Mouse (Mus musculus) liver, embryonic 12.5 days (tissue): ENCODE results near the gene Tns2. TPM values are rescaled to one million over a fixed set of nuclear protein-coding genes. Genes with fewer than 3 reads are reported as not detected.
A peak's percentile ranks its signal among the peaks of the same experiment; 100 is the strongest.

Source experiments
- ATAC-seq: fragments of 200-750 bp; cut with Nextera tagmentation; 2 replicates; pipeline ENCODE4 v1.8.0; 2017; ENCODE audit warnings: moderate number of reproducible peaks, mild to moderate bottlenecking, moderate library complexity
- H3K27ac ChIP-seq: fragments of 300-500 bp; sonication (generic); 2 replicates; pipeline ENCODE4 v1.5.1; 2016; ENCODE audit warnings: mild to moderate bottlenecking
- H3K27me3 ChIP-seq: fragments of 300-500 bp; sonication (generic); replicated peaks from 2 replicates; pipeline ENCODE4 v1.6.1; 2016; ENCODE audit warnings: mild to moderate bottlenecking, moderate library complexity
- H3K36me3 ChIP-seq: fragments of 300-500 bp; sonication (generic); 2 replicates; pipeline ENCODE4 v1.6.1; 2016; ENCODE audit warnings: mild to moderate bottlenecking, moderate library complexity
- H3K4me1 ChIP-seq: fragments of 300-500 bp; sonication (generic); 2 replicates; pipeline ENCODE4 v1.6.1; 2016
- H3K4me2 ChIP-seq: fragments of 300-500 bp; sonication (generic); 2 replicates; pipeline ENCODE4 v1.6.1; 2016; ENCODE audit warnings: mild to moderate bottlenecking, moderate library complexity
- H3K4me3 ChIP-seq: fragments of 300-500 bp; sonication (generic); 2 replicates; pipeline ENCODE4 v1.5.1; 2016; ENCODE audit warnings: mild to moderate bottlenecking, moderate library complexity
- H3K9ac ChIP-seq: fragments of 300-500 bp; sonication (generic); 2 replicates; pipeline ENCODE4 v1.6.1; 2016; ENCODE audit warnings: mild to moderate bottlenecking, moderate library complexity
- H3K9me3 ChIP-seq: fragments of 300-500 bp; sonication (generic); replicated peaks from 2 replicates; pipeline ENCODE4 v1.6.1; 2016; ENCODE audit warnings: mild to moderate bottlenecking, moderate library complexity
- WGBS: fragments of 180-500 bp; shearing (Covaris S2); methylation state at CpG from one replicate; pipeline ENCODE4 v1.1.7; 2016; ENCODE audit not compliant: insufficient replicate concordance; 5-methylcytosine and 5-hydroxymethylcytosine counted together
- polyA plus RNA-seq: library from polyadenylated mRNA; unstranded; fragments of >200 nt; fragmentation: Nextera tagmentation; extraction: Ambion mirVana; gene quantifications from 2 replicates; pipeline ENCODE4 v1.2.1, GENCODE M21; 2016

The Tns2 gene
- polyA plus RNA-seq, 1 experiment from 2014 or later, result 6.4 TPM

DNA sequence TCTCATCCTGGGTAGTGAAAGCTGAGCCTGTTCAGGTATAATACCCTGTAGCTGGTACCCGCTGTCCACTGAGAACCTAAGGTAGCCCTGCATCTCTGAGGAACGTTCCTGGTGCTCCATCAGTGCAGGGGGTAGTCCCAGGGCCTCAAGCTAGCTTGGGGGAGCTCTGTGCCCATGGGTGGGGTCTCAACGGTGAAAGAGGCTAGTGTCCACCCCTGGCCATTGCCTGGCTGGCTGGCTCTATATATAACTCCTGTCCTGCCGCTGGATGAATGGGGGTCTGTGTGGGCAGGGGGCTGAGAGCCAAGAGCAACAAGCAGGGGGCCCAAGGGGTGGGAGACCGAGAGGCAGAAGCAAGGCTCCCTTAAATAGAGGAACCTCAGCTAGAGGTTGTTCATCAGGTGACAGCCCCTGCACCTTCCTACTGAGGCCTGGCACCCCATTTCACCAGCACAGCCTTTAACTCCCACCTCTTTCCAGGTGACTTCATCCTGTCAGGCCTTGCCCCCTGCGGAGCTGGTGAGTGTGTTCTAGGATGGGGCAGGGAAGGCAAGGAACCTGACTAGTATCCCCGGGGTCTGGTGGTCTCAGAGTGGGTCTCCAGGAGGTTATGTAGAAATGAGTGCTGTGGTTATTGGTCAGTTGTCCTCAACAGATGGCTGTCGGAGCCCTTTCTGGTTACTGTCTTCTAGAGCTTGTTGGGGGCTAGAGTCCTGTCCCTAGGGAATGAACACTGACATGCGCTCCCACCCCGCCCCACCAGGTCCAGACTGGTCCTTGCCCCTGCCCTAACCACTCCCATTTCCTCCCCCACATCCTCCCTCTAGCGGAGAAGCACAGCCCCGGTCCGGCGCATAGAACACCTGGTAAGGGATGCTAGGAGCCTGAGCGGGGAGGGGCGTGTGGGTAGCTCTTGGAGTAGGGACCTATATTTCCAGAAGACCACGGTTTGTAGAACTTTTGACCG lies 5.8 kb downstream of the Tns2 start:
- 21% methylated on average over 18 of the region's 18 CpGs for WGBS
- H3K9ac ChIP-seq, result no peak overlapping the region
- H3K36me3 ChIP-seq, result peaks cover 12% of the 10 kb centered on the region; the same call in 1 of the 2 replicates
- peak overlapping the region; percentile 43; the same call in 1 of the 2 replicates for H3K4me3 ChIP-seq
- H3K9me3 ChIP-seq, result no peaks in the 10 kb centered on the region
- no peak overlapping the region for H3K27ac ChIP-seq
- H3K4me1 ChIP-seq, result peaks cover 64% of the 10 kb centered on the region
- peaks cover 76% of the 10 kb centered on the region for H3K27me3 ChIP-seq
- peak overlapping the region; percentile 71 for H3K4me2 ChIP-seq
- no peak for ATAC-seq

DNA sequence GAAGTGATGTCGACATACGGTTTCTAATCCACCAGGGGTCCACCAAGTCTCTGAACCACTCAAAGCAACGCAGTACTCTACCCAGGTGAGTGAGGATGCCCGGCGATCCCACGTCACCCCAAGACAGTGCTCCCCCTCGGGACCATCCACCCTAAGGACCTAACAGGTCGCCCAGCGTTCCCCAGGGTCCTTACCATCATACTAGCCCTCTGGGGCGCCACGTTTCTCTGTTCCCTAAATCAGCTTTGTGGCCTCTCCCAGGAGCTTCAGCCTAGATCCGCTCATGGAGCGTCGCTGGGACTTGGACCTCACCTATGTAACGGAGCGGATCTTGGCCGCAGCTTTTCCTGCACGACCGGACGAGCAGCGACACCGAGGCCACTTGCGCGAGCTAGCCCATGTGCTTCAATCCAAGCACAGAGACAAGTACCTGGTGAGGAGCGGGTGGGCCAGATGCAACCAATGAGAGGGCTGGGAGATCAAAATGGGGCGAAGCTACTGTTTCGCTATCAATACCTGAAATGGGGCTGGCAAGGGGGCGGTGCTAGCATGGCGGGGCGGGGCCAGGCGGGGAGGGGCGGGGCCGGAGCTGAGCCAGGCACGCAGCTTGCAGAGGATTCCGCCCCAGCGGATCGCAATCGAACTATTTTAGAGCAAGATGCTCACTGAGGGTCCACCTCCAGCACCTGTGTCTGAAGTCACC lies 6.7 kb downstream of the Tns2 start:
- Histone ChIP-seq H3K27ac (no peak overlapping the region), H3K4me1 (peaks cover 55% of the 10 kb centered on the region), H3K9me3 (no peaks in the 10 kb centered on the region), H3K9ac (peak overlapping the region; percentile 29; the same call in 1 of the 2 replicates), H3K36me3 (peaks cover 15% of the 10 kb centered on the region; the same call in 1 of the 2 replicates), H3K4me2 (peak overlapping the region; percentile 71), H3K27me3 (peaks cover 70% of the 10 kb centered on the region), H3K4me3 (peak overlapping the region; percentile 43)
- ATAC-seq, result peak; percentile 6; the same call in 1 of the 2 replicates
- 23% methylated on average over 38 of the region's 38 CpGs for WGBS

DNA sequence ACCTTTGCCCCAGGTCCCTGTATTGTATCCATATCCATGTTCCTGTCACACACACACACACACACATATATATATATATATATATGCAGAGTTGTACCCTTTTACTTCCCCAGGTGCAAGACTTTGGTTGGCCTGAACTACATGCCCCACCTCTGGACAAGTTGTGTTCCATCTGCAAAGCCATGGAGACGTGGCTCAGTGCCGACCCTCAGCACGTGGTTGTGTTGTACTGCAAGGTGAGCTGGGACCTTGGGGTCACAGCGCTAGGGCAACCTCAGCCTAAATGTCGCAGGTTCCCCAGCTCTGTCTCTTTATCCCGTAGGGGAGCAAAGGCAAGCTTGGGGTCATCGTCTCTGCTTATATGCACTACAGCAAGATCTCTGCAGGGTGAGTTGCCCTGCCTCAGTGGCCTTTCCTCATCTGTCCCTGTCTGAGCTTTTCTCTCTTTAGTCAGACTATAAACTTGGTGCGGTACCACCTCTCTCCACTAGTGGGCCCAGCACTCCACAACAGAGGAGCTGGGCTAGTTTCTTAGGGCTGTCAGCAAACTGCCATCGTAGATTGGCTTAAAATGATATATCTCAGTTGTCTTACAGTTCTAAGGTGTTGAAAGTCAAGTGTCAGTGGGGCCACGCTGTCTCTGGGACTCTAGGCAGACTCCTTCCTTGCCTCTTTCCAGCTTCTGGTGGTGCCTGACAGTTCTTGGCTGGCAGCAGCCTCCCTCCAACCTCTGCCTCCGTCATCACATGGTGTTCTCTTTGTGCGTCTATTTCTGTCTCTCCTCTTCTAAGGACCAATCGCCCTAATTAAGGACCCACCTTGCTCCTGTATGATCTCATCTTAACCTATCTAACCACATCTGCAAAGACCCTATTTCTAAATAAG lies 7.7 kb downstream of the Tns2 start:
- 44% methylated on average over 13 of the region's 13 CpGs for WGBS
- H3K27me3 ChIP-seq, result peaks cover 60% of the 10 kb centered on the region
- no peak overlapping the region for H3K9ac ChIP-seq
- no peak overlapping the region for H3K4me3 ChIP-seq
- no peaks in the 10 kb centered on the region for H3K9me3 ChIP-seq
- H3K4me2 ChIP-seq, result peak overlapping the region; percentile 71
- H3K27ac ChIP-seq, result no peak overlapping the region
- H3K4me1 ChIP-seq, result peaks cover 45% of the 10 kb centered on the region
- H3K36me3 ChIP-seq, result peaks cover 20% of the 10 kb centered on the region; the same call in 1 of the 2 replicates
- no peak; the same call in 1 of the 2 replicates for ATAC-seq

DNA sequence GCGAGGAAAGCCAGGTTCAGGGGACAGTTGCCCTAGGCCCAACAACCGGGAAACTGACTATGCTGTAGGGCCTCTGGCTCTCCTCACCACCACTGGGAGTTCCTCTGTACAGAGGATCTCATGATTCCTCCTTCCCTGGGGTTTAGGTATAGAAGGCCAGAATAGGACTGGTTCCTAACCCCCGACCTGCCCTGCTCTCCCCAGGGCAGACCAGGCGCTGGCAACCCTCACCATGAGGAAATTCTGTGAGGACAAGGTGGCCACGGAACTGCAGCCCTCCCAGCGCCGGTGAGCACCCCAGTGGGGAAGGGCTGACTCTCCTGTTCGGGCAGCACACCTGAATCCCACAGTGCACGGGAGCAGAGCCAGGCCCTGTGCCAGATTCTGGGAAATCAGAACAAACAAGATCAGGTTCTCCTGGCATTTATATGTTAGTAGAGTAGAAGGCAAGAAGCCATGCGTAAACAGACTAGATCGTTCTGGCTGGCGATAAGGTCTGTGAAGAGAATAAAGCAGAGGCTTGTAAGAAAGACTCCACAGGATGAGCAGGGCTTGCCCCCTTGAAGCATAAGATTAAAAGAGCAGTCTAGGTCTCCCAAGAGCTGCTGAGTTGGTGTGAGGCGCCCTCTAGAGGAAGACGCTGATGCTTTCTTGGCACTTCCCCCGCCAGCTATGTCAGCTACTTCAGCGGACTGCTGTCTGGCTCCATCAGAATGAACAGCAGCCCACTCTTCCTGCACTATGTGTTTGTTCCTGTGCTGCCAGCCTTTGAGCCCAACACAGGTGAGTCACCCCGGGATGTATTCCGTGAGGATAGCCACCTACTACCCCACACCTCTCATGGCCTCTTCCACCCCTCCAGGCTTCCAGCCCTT lies 8.7 kb downstream of the Tns2 start:
- no peak overlapping the region for H3K4me3 ChIP-seq
- H3K4me2 ChIP-seq, result no peak overlapping the region
- no peaks in the 10 kb centered on the region for H3K9me3 ChIP-seq
- peaks cover 36% of the 10 kb centered on the region for H3K4me1 ChIP-seq
- H3K36me3 ChIP-seq, result peaks cover 20% of the 10 kb centered on the region; the same call in 1 of the 2 replicates
- ATAC-seq, result no peak
- no peak overlapping the region for H3K27ac ChIP-seq
- 49% methylated on average over 18 of the region's 18 CpGs for WGBS
- H3K27me3 ChIP-seq, result peaks cover 50% of the 10 kb centered on the region
- no peak overlapping the region for H3K9ac ChIP-seq

DNA sequence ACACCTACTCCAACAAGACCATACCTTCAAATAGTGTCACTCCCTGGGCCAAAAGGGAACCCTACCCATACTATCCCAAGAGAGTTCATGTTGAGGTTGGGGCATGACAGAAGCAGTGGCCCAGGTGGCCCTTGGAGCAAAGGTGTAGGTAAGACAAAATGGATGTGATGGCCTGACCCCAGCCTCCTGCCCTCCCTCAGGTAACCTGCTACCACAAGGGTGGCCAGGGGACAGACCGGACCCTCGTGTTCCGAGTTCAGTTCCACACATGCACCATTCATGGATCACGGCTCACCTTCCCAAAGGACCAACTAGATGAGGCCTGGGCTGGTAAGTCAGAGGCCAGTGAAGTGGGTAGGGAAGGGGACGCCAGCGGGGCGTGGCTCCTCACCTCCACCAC lies 10.1 kb downstream of the Tns2 start:
- peaks cover 24% of the 10 kb centered on the region for H3K36me3 ChIP-seq
- no peak overlapping the region for H3K4me3 ChIP-seq
- 86% methylated on average over 7 of the region's 7 CpGs for WGBS
- peaks cover 26% of the 10 kb centered on the region for H3K4me1 ChIP-seq
- no peak overlapping the region for H3K4me2 ChIP-seq
- no peak for ATAC-seq
- no peak overlapping the region for H3K9ac ChIP-seq
- no peaks in the 10 kb centered on the region for H3K9me3 ChIP-seq
- no peak overlapping the region for H3K27ac ChIP-seq
- peaks cover 36% of the 10 kb centered on the region for H3K27me3 ChIP-seq

DNA sequence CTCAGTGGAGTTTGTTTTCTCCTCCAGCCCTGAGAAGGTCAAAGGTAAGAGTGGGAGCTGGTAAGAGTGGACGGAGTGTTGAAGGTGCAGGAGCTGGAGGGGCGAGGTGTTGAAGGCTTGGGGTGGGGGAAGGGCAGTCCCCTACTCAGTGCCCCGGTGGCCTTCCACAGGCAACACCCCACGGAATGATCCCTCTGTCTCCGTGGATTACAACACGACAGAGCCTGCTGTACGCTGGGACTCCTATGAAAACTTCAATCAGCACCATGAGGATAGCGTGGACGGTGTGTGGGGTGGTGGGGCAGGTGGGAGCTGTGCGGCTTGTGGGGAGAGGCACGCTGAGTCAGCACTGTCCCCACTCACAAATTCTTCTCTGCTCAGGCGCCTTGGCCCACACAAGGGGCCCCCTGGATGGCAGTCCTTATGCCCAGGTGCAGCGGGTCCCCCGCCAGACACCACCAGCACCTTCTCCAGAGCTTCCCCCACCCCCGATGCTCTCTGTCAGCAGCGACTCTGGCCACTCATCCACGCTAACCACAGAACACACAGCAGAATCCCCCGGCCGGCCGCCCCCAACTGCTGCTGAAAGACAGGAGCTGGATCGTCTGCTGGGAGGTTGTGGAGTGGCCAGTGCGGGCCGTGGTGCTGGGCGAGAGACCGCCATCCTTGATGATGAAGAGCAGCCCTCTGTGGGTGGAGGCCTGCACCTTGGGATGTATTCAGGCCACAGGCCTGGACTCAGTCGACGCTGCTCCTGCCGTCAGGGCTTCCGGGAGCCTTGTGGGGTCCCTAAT lies 10.7 kb downstream of the Tns2 start:
- H3K9ac ChIP-seq, result no peak overlapping the region
- no peak for ATAC-seq
- no peak overlapping the region for H3K4me3 ChIP-seq
- no peak overlapping the region for H3K4me2 ChIP-seq
- 63% methylated on average over 29 of the region's 29 CpGs for WGBS
- H3K36me3 ChIP-seq, result peaks cover 30% of the 10 kb centered on the region
- peaks cover 22% of the 10 kb centered on the region for H3K4me1 ChIP-seq
- H3K9me3 ChIP-seq, result no peaks in the 10 kb centered on the region
- H3K27ac ChIP-seq, result no peak overlapping the region
- H3K27me3 ChIP-seq, result peaks cover 30% of the 10 kb centered on the region

DNA sequence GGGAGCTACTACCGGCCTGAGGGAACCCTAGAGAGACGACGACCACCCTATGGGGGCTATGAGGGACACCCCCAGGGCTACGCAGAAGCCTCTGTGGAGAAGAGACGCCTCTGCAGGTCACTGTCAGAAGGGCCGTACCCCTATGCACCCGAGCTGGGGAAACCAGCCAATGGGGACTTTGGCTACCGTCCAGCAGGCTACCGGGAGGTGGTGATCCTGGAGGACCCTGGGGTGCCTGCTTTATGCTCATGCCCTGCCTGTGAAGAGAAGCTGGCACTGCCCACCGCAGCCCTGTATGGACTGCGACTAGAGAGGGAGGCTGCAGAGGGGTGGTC lies 11.2 kb downstream of the Tns2 start:
- Histone ChIP-seq H3K9ac (no peak overlapping the region), H3K36me3 (peaks cover 35% of the 10 kb centered on the region), H3K4me1 (peaks cover 22% of the 10 kb centered on the region), H3K27me3 (peaks cover 24% of the 10 kb centered on the region), H3K4me3 (no peak overlapping the region), H3K9me3 (no peaks in the 10 kb centered on the region), H3K27ac (no peak overlapping the region), H3K4me2 (no peak overlapping the region)
- ATAC-seq, result no peak
- WGBS, result 79% methylated on average over 11 of the region's 11 CpGs

DNA sequence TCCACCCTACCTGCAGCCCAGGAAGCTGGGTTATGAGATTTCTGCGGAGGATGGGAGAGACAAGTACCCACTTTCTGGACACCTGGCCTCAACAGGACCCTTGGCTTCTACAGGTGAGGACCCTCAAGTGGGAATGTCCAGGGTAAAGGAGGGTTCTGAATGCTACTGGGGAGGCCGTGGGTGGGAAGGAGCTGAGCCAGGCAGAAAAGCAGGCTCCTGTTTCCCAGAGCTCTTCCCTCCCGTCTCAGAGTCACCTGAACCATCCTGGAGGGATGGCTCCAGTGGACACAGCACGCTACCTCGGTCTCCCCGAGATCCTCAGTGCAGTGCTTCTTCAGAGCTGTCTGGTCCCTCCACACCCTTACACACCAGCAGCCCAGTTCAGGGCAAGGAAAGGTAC lies 12.0 kb downstream of the Tns2 start:
- Histone ChIP-seq H3K27ac (no peak overlapping the region), H3K9me3 (no peaks in the 10 kb centered on the region), H3K9ac (no peak overlapping the region), H3K27me3 (peaks cover 17% of the 10 kb centered on the region), H3K36me3 (peaks cover 41% of the 10 kb centered on the region), H3K4me2 (no peak overlapping the region), H3K4me1 (peaks cover 15% of the 10 kb centered on the region), H3K4me3 (no peak overlapping the region)
- ATAC-seq, result no peak
- WGBS, result 85% methylated on average over 6 of the region's 6 CpGs

DNA sequence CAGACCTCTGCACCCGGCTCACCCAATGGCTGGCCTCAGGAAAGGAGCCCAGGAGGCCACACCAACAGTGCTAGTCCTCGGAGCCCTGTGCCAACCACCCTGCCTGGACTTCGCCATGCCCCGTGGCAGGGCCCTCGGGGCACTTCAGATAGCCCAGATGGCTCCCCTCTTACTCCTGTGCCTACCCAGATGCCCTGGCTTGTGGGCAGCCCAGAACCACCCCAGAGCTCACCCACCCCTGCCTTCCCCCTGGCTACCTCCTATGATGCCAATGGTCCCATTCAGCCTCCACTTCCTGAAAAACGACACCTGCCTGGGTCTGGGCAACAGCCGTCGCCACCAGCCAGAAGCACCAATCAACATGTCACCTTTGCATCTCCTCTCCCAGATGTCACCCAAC lies 12.6 kb downstream of the Tns2 start:
- H3K27ac ChIP-seq, result no peak overlapping the region
- no peak overlapping the region for H3K4me3 ChIP-seq
- H3K36me3 ChIP-seq, result peaks cover 47% of the 10 kb centered on the region
- no peak overlapping the region for H3K4me2 ChIP-seq
- ATAC-seq, result no peak
- H3K4me1 ChIP-seq, result peaks cover 8% of the 10 kb centered on the region
- peaks cover 11% of the 10 kb centered on the region; the same call in 1 of the 2 replicates for H3K27me3 ChIP-seq
- WGBS, result 73% methylated on average over 8 of the region's 8 CpGs
- H3K9ac ChIP-seq, result no peak overlapping the region
- no peaks in the 10 kb centered on the region for H3K9me3 ChIP-seq

DNA sequence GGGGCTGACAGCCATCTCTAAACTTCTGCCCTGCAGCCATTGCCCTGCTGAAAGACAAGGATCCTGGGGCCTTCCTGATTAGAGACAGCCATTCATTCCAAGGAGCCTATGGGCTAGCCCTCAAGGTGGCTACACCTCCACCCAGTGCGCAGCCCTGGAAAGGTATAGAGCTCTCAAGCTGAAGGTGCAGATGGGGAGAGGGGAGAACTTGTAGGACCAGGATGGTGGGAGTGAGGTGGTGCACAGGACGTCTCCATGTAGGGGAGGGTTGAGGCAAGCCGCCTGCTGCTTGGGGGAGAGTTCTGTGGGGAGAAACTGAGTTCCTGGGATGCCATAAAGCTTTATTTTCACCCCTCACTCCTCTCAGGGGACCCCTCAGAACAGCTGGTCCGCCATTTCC lies 13.5 kb downstream of the Tns2 start:
- 78% methylated on average over 4 of the region's 4 CpGs for WGBS
- peaks cover 10% of the 10 kb centered on the region; the same call in 1 of the 2 replicates for H3K27me3 ChIP-seq
- H3K9ac ChIP-seq, result no peak overlapping the region
- H3K4me1 ChIP-seq, result peaks cover 7% of the 10 kb centered on the region
- no peak overlapping the region for H3K27ac ChIP-seq
- H3K4me2 ChIP-seq, result no peak overlapping the region
- ATAC-seq, result no peak
- H3K4me3 ChIP-seq, result no peak overlapping the region
- H3K9me3 ChIP-seq, result no peaks in the 10 kb centered on the region
- peaks cover 56% of the 10 kb centered on the region for H3K36me3 ChIP-seq
